Mouse (Mus musculus) embryonic fibroblast, embryonic 13.5 days (primary cell): Measurements from ENCODE around the gene Adssl1.

Source experiments
- CTCF ChIP-seq: IDR thresholded peaks from 2 replicates; pipeline ENCODE4 v1.5.1; 2011; ENCODE audit warnings: mild to moderate bottlenecking, control low read depth, low read length, moderate library complexity, borderline replicate concordance; ENCODE audit not compliant: insufficient read depth
- POLR2A ChIP-seq: IDR thresholded peaks from 2 replicates; pipeline ENCODE4 v1.6.1; 2011; ENCODE audit warnings: low read depth, mild to moderate bottlenecking, control low read depth, low read length, moderate library complexity

GRCm38 (mm10) chr12:112678555-112679026 is 58.7 kb downstream of the Adssl1 start, which contains the start of gene Zbtb42:
- TF ChIP-seq CTCF: no peak
- TF ChIP-seq POLR2A: peak; percentile 49
